Mouse (Mus musculus): ENCODE measurements at regions not wholly inside any gene's neighbourhood (a gene's known extent, or its start where the extent isn't known, plus 50 kb on each side); places are given as distances from the start of the nearest gene placed in this dataset.

DNA sequence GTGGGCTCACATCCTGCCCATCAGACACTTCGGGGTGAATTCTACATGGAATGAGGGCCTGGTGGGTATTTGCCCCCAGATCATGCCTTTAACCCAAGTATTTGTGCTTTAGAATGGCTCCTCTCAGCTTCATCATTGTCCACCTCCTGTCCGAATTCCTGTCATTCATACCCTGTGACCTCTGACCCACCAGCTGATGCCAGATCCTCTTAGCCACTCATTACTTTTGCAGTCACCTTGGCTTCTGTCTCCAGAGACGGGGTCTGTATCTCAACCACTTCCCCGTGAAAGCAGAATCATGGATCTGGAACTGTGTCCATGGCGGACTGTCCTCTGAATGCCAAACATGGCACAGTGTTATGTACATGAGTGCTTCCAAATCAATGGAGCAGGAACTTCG is 154.8 kb upstream of the Gm5148 start:
- TF ChIP-seq CTCF (IDR thresholded peaks at IDR 0.05; ENCODE audit: insufficient read depth, low read length), result no peak
- no peak for TF ChIP-seq POLR2A (IDR thresholded peaks at IDR 0.05; ENCODE audit: borderline replicate concordance, extremely low read depth, low read depth, low read length)
- no peak for DNase-seq
- Histone ChIP-seq H3K4me3 (replicated peaks; ENCODE audit: extremely low read depth, low read depth, low read length) (no peak overlapping the region), H3K4me1 (ENCODE audit: control insufficient read depth, insufficient read depth, low read length) (peaks cover 21% of the 10 kb centered on the region)
- 82% methylated on average over 6 of the region's 6 CpGs for WGBS

GRCm38 (mm10) chr3:37876016-37876765 is 151.9 kb upstream of the Gm5148 start:
- no peak for DNase-seq
- WGBS, result 51% methylated on average over 13 of the region's 13 CpGs
- TF ChIP-seq POLR2A (IDR thresholded peaks at IDR 0.05; ENCODE audit: borderline replicate concordance, extremely low read depth, low read depth, low read length) (0 out of 2 replicates have a peak, but pooled peaks have one; percentile 22), CTCF (IDR thresholded peaks at IDR 0.05; ENCODE audit: insufficient read depth, low read length) (no peak)
- peaks cover 16% of the 10 kb centered on the region for H3K4me1 ChIP-seq (ENCODE audit: control insufficient read depth, insufficient read depth, low read length)
- H3K4me3 ChIP-seq (replicated peaks; ENCODE audit: extremely low read depth, low read depth, low read length), result no peak overlapping the region

DNA sequence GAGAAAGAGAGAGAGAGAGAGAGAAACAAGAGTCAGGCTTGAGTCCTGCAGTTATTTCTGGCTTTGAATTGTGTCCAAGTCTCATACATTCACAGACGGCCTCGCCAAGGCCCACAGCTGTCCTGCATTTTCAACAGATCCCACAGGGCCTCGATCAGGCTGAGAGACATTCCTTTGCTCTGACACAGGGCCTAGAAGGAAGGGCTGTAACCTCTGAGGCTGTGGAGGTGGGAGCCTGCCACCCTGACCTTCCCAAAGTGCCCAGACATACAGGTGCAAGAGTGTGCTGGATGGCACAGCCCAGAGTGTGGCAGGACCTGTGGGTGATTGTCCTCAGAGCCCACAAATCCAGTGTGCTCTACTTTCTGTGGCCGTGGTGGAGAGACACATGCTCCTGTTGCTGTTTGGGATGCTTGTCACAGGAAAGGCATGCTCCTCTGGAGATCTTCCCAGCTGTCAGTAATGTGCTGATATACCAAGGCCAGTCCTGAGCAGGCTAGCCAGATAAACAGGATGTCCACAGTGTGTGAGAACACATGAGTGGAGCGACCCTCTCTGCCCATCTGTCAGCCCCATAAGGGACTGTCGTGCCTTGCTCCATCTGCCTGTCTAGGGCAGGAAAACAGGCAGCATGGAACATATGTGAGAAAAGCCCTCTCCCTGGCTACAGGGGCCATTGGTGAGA is 151.2 kb upstream of the Gm5148 start:
- WGBS, result 17% methylated on average over 6 of the region's 6 CpGs
- Histone ChIP-seq H3K4me3 (replicated peaks; ENCODE audit: extremely low read depth, low read depth, low read length) (no peak overlapping the region), H3K4me1 (ENCODE audit: control insufficient read depth, insufficient read depth, low read length) (peaks cover 16% of the 10 kb centered on the region)
- TF ChIP-seq POLR2A (IDR thresholded peaks at IDR 0.05; ENCODE audit: borderline replicate concordance, extremely low read depth, low read depth, low read length) (no peak; the same call in 1 of the 2 replicates), CTCF (IDR thresholded peaks at IDR 0.05; ENCODE audit: insufficient read depth, low read length) (no peak)
- peak; percentile 50 for DNase-seq

GRCm38 (mm10) chr3:37874864-37875263 is 150.6 kb upstream of the Gm5148 start:
- H3K4me1 ChIP-seq (ENCODE audit: control insufficient read depth, insufficient read depth, low read length), result peaks cover 16% of the 10 kb centered on the region
- no peak overlapping the region for H3K4me3 ChIP-seq (replicated peaks; ENCODE audit: extremely low read depth, low read depth, low read length)
- DNase-seq, result no peak
- TF ChIP-seq CTCF (IDR thresholded peaks at IDR 0.05; ENCODE audit: insufficient read depth, low read length) (no peak), POLR2A (IDR thresholded peaks at IDR 0.05; ENCODE audit: borderline replicate concordance, extremely low read depth, low read depth, low read length) (no peak)
- WGBS, result 50% methylated on average over 6 of the region's 6 CpGs

- WGBS, result 57% methylated on average over 1 of the region's 1 CpGs
- Histone ChIP-seq H3K4me1 (ENCODE audit: control insufficient read depth, insufficient read depth, low read length) (peaks cover 16% of the 10 kb centered on the region), H3K4me3 (replicated peaks; ENCODE audit: extremely low read depth, low read depth, low read length) (no peak overlapping the region)
- TF ChIP-seq CTCF (IDR thresholded peaks at IDR 0.05; ENCODE audit: insufficient read depth, low read length) (no peak), POLR2A (IDR thresholded peaks at IDR 0.05; ENCODE audit: borderline replicate concordance, extremely low read depth, low read depth, low read length) (no peak)
- DNase-seq, result no peak
Measured at GRCm38 (mm10) chr3:37874346-37874745, 150.1 kb upstream of the Gm5148 start.

GRCm38 (mm10) chr3:37872329-37872728 is 148.0 kb upstream of the Gm5148 start:
- peaks cover 16% of the 10 kb centered on the region for H3K4me1 ChIP-seq (ENCODE audit: control insufficient read depth, insufficient read depth, low read length)
- no peak for DNase-seq
- TF ChIP-seq CTCF (IDR thresholded peaks at IDR 0.05; ENCODE audit: insufficient read depth, low read length) (no peak), POLR2A (IDR thresholded peaks at IDR 0.05; ENCODE audit: borderline replicate concordance, extremely low read depth, low read depth, low read length) (no peak)
- 94% methylated on average over 3 of the region's 3 CpGs for WGBS
- H3K4me3 ChIP-seq (replicated peaks; ENCODE audit: extremely low read depth, low read depth, low read length), result no peak overlapping the region

GRCm38 (mm10) chr3:37871076-37871475 is 146.8 kb upstream of the Gm5148 start:
- no peak for DNase-seq
- 67% methylated on average over 4 of the region's 4 CpGs for WGBS
- H3K4me1 ChIP-seq (ENCODE audit: control insufficient read depth, insufficient read depth, low read length), result peaks cover 16% of the 10 kb centered on the region
- TF ChIP-seq POLR2A (IDR thresholded peaks at IDR 0.05; ENCODE audit: borderline replicate concordance, extremely low read depth, low read depth, low read length) (no peak), CTCF (IDR thresholded peaks at IDR 0.05; ENCODE audit: insufficient read depth, low read length) (no peak)
- H3K4me3 ChIP-seq (replicated peaks; ENCODE audit: extremely low read depth, low read depth, low read length), result no peak overlapping the region

- no peaks in the 10 kb centered on the region; the same call in 1 of the 2 replicates for H3K4me1 ChIP-seq (ENCODE audit: control insufficient read depth, insufficient read depth, low read length)
- TF ChIP-seq POLR2A (IDR thresholded peaks at IDR 0.05; ENCODE audit: borderline replicate concordance, extremely low read depth, low read depth, low read length), result no peak
- no peak for TF ChIP-seq CTCF (IDR thresholded peaks at IDR 0.05; ENCODE audit: insufficient read depth, low read length)
- no peak overlapping the region for H3K4me3 ChIP-seq (replicated peaks; ENCODE audit: extremely low read depth, low read depth, low read length)
- 58% methylated on average over 4 of the region's 4 CpGs for WGBS
- DNase-seq, result no peak
Measured at GRCm38 (mm10) chr3:37868454-37868853, 144.2 kb upstream of the Gm5148 start.

DNA sequence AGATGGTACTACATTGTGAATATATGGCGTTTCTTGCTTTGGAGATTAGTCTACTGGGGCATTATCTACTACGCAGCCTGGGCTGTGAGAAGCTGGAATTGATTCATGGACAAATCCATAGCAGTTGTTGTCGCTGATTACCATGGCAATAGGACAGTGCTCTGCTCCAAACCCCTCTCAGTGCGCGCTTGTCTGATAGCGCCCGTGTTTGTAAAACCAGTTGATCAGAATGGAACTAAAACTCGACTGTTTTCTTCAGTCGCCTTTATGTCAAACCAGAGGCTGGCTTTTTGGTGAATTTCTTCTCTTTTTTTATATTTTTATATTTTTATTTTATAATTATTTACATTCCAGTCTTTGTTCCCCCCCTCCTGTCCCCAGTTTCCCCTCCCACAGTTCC is 138.5 kb upstream of the Gm5148 start:
- WGBS, result 95% methylated on average over 9 of the region's 9 CpGs
- no peak for TF ChIP-seq CTCF (IDR thresholded peaks at IDR 0.05; ENCODE audit: insufficient read depth, low read length)
- DNase-seq, result no peak
- H3K4me1 ChIP-seq (ENCODE audit: control insufficient read depth, insufficient read depth, low read length), result no peaks in the 10 kb centered on the region
- H3K4me3 ChIP-seq (replicated peaks; ENCODE audit: extremely low read depth, low read depth, low read length), result no peak overlapping the region

Measured in lung, adult 2 months (tissue).